Mouse (Mus musculus) liver, embryonic 16.5 days (tissue): ENCODE measurements at regions not wholly inside any gene's neighbourhood (a gene's known extent, or its start where the extent isn't known, plus 50 kb on each side); places are given as distances from the start of the nearest gene placed in this dataset.

Experiments
- ATAC-seq: fragments of 200-750 bp; cut with Nextera tagmentation; 2 replicates; pipeline ENCODE4 v1.8.0; 2017; ENCODE audit warnings: low read depth, mild to moderate bottlenecking, moderate number of reproducible peaks, moderate library complexity
- H3K27ac ChIP-seq: fragments of 300-500 bp; sonication (generic); 2 replicates; pipeline ENCODE4 v1.5.1; 2014; ENCODE audit warnings: mild to moderate bottlenecking, low read length
- H3K27me3 ChIP-seq: fragments of 300-500 bp; sonication (generic); 2 replicates; pipeline ENCODE4 v1.6.1; 2014; ENCODE audit warnings: low read depth, low read length, mixed read lengths; ENCODE audit not compliant: control insufficient read depth, insufficient read depth
- H3K36me3 ChIP-seq: fragments of 300-500 bp; sonication (generic); 2 replicates; pipeline ENCODE4 v1.6.1; 2014; ENCODE audit warnings: mild to moderate bottlenecking; ENCODE audit not compliant: control insufficient read depth, insufficient read depth
- H3K4me1 ChIP-seq: fragments of 300-500 bp; sonication (generic); 2 replicates; pipeline ENCODE4 v1.6.1; 2014; ENCODE audit warnings: low read depth, low read length, mixed read lengths; ENCODE audit not compliant: control insufficient read depth
- H3K4me2 ChIP-seq: fragments of 300-500 bp; sonication (generic); 2 replicates; pipeline ENCODE4 v1.6.1; 2014; ENCODE audit warnings: low read depth, low read length, mixed read lengths
- H3K4me3 ChIP-seq: fragments of 300-500 bp; sonication (generic); 2 replicates; pipeline ENCODE4 v1.5.1; 2014; ENCODE audit warnings: low read depth, mild to moderate bottlenecking, low read length
- H3K9ac ChIP-seq: fragments of 300-500 bp; sonication (generic); 2 replicates; pipeline ENCODE4 v1.6.1; 2014; ENCODE audit warnings: low read depth, low read length
- H3K9me3 ChIP-seq: fragments of 300-500 bp; sonication (generic); replicated peaks from 2 replicates; pipeline ENCODE4 v1.6.1; 2016; ENCODE audit warnings: low read length; ENCODE audit not compliant: control insufficient read depth
- WGBS: fragments of 180-500 bp; shearing (Covaris S2); extraction: QIAGEN DNeasy Blood & Tissue Kit; methylation state at CpG from one replicate; pipeline ENCODE4 v1.1.7; 2014; ENCODE audit not compliant: insufficient replicate concordance; 5-methylcytosine and 5-hydroxymethylcytosine counted together

DNA sequence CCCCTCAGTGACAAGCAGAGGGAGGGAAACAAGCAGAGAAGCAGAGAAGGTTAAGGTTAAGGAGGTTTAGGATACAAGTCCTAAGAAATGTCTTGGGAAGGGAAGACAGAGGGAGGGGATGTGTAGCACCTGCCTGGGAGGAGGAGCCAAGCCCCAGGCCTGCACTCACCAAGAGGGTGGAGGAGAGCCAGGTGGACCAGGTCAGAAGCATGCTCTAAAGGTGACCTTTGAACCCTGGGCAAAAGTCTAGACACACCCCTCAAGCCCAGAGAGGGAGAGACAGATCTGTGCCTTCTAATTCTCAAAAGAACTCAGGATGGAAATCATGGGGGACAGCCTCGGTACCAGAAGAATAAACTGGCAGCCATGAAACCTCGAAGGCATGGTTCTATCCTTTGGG, 54.4 kb upstream of the Calm2 start:
- no peak for ATAC-seq
- no peak overlapping the region for H3K4me2 ChIP-seq
- peaks cover 2% of the 10 kb centered on the region; the same call in 1 of the 2 replicates for H3K4me1 ChIP-seq
- no peak overlapping the region for H3K4me3 ChIP-seq
- H3K9ac ChIP-seq = no peak overlapping the region
- H3K27me3 ChIP-seq = no peaks in the 10 kb centered on the region
- no peaks in the 10 kb centered on the region for H3K9me3 ChIP-seq
- 40% methylated on average over 2 of the region's 2 CpGs for WGBS
- no peak overlapping the region for H3K27ac ChIP-seq
- H3K36me3 ChIP-seq = no peaks in the 10 kb centered on the region

DNA sequence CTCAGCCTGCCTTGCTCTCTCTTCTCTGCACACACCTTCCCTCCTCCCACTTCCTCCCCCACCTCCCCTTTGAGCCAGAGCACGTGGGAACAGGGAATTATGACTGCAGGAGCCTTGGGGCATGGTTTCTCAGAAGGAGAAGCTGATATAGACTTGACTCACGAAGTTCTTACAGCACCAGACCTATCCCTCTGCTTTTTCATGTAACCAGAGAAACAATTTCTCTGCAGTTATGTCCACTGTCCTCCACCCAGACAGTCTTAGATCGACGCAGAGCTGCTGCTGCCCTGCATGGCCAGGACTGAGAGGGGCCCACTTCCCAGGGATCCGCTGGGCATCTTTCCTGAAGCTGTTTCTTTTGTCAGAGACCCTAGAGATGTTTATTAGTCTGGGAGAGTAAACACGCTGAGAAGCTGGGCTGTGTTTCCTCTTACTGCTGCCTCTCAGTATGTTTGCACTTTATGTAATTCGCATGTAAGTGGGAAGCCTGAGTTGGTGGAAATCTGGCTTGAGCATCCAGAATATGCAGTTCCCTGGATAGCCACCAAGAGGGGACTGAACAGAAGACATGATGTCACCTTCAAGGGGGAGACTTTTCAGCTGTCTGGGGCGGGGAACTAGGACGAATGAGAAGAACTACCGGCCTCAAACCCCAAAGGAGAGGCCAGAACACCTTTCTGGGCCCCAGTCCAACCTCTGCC, 55.1 kb upstream of the Calm2 start:
- no peak for ATAC-seq
- H3K4me2 ChIP-seq = no peak overlapping the region
- H3K4me1 ChIP-seq = peaks cover 2% of the 10 kb centered on the region; the same call in 1 of the 2 replicates
- H3K9me3 ChIP-seq = no peaks in the 10 kb centered on the region
- 39% methylated on average over 10 of the region's 10 CpGs for WGBS
- H3K4me3 ChIP-seq = no peak overlapping the region
- no peak overlapping the region for H3K9ac ChIP-seq
- no peaks in the 10 kb centered on the region for H3K36me3 ChIP-seq
- H3K27me3 ChIP-seq = no peaks in the 10 kb centered on the region
- H3K27ac ChIP-seq = no peak overlapping the region

DNA sequence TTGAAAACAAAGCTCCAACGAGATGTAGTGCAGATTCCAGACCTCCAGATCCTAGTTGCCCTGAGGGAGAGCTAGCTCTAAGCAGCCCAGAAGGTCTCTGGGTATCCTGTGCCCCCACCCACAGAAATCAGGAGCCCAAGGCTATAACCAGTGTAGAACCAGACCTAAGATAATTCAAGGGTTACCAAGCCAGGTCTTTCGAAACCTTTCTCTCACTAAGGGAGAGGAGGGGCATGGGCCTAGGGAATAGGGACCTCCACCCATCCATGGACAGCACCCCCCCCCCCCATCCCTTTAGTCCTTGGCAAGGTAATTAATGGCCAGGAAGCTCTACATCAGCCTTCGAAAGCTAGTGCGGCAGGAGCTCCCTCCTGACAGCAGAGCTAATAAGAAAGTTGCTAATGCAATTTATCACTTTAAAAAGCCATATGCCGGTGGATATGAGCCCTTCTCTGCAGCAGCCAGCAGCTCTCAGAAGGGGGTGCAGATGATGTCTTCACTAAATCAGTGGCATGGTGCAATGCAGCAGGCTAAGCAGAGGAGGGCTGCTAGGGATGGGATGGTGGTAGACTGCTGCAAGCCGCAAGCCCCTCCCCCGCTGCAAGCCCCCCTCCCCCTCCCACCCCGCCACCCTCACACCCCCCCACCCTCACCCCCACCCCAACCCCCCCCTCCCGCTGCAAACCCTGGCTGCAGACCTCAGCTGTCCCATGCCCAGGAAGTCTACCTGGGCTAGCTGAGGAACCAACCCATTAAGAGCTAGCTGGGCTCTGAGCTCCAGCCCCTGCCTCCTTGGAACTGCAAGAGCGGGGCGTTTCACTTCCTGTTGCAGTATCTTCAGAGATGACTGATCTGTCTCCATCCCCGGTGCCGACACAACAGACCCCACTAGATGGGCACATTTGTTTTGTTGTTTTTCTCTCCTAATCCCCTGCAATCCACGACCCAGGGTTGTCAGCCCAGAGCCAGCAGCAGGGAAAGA, 55.9 kb upstream of the Calm2 start:
- ATAC-seq = no peak
- no peak overlapping the region; the same call in 1 of the 2 replicates for H3K4me2 ChIP-seq
- no peaks in the 10 kb centered on the region for H3K36me3 ChIP-seq
- H3K27ac ChIP-seq = no peak overlapping the region
- 27% methylated on average over 12 of the region's 14 CpGs for WGBS
- H3K4me3 ChIP-seq = no peak overlapping the region
- H3K9ac ChIP-seq = no peak overlapping the region
- H3K4me1 ChIP-seq = peaks cover 2% of the 10 kb centered on the region; the same call in 1 of the 2 replicates
- H3K27me3 ChIP-seq = no peaks in the 10 kb centered on the region
- no peaks in the 10 kb centered on the region for H3K9me3 ChIP-seq

DNA sequence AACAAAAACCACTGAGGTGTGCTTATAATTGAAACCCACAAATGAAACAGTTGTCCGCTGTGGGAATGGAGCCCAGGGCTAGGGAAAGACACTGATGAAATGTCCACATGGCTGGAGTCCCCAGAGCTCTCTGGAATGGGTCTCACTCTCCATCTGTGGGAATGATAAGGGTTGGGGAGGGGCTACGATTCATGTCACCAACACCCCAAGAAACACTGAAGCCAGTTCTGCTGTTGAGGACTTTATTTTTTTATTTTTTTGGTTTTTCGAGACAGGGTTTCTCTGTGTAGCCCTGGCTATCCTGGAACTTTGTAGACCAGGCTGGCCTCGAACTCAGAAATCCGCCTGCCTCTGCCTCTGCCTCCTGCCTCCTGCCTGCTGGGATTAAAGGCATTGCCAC, 56.8 kb upstream of the Calm2 start:
- H3K36me3 ChIP-seq = no peaks in the 10 kb centered on the region
- peaks cover 2% of the 10 kb centered on the region; the same call in 1 of the 2 replicates for H3K4me1 ChIP-seq
- H3K27me3 ChIP-seq = no peaks in the 10 kb centered on the region
- H3K4me2 ChIP-seq = no peak overlapping the region
- H3K9me3 ChIP-seq = no peaks in the 10 kb centered on the region
- no peak for ATAC-seq
- no peak overlapping the region for H3K27ac ChIP-seq
- H3K9ac ChIP-seq = no peak overlapping the region
- H3K4me3 ChIP-seq = no peak overlapping the region
- WGBS = 51% methylated on average over 5 of the region's 5 CpGs

DNA sequence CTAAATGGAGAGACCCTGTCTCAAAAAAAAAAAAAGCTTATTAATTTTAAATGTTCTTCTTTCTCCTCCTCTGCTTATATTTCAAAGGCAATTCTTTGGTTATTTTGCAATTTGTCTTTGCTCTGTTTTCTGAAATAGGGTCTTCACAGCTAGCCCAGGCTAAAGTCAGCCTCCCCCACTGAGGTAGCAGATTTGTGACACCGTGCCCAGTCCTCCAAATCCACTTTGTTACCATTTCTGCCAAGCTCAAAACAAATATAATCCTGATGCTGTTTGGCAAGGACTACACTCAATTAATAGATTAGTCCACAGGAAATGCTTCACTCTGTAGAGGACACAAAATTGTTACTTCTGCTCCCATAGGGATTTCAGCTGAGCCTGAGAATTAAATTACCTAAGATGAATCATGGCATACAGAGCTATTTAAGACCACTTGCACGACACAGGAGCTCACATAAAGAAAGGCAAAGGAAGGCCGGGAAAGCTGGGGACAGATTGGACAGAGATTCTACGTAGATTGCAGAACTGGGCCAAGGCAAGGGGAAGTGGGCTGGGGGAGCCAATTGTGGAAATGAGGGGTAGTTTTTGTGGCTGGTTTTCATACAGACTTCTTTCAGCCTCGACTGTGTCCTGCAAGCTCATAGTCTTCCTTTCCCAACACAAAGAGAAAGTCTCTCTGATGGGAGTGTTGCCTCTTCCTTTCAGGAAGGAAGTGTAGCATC, 58.4 kb upstream of the Calm2 start:
- no peak for ATAC-seq

DNA sequence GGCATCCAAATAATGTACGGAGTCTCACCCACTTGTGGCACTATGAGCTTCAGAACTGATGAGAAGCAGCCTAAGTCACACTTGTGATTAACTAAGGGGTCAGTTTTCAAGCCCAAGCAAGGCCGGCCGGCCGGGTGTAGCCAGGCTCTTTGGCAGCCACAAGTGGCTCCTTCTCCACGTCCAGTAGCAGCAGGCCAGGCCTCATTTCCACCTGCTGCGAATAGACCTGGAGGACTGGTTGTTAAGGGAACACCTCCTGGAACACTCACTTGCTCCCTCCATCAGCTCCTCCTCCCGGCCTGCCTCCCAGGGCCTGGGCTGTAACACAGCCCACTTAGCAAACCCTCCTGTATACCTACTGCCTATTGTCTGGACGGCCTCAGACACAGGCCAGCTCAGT, 61.1 kb upstream of the Calm2 start:
- peaks cover 2% of the 10 kb centered on the region for H3K4me1 ChIP-seq
- no peak overlapping the region for H3K4me2 ChIP-seq
- 66% methylated on average over 8 of the region's 8 CpGs for WGBS
- no peaks in the 10 kb centered on the region for H3K36me3 ChIP-seq
- H3K9me3 ChIP-seq = no peaks in the 10 kb centered on the region
- no peak overlapping the region for H3K27ac ChIP-seq
- H3K27me3 ChIP-seq = no peaks in the 10 kb centered on the region
- H3K4me3 ChIP-seq = no peak overlapping the region
- no peak overlapping the region for H3K9ac ChIP-seq
- ATAC-seq = no peak

More for the DNA sequence above, 58.4 kb upstream of the Calm2 start:
- H3K4me1 ChIP-seq = peaks cover 2% of the 10 kb centered on the region; the same call in 1 of the 2 replicates
- no peaks in the 10 kb centered on the region for H3K27me3 ChIP-seq
- H3K4me2 ChIP-seq = no peak overlapping the region
- no peak overlapping the region for H3K4me3 ChIP-seq
- H3K9ac ChIP-seq = no peak overlapping the region
- WGBS = 37% methylated on average over 5 of the region's 5 CpGs
- H3K9me3 ChIP-seq = no peaks in the 10 kb centered on the region
- no peaks in the 10 kb centered on the region for H3K36me3 ChIP-seq
- no peak overlapping the region for H3K27ac ChIP-seq

DNA sequence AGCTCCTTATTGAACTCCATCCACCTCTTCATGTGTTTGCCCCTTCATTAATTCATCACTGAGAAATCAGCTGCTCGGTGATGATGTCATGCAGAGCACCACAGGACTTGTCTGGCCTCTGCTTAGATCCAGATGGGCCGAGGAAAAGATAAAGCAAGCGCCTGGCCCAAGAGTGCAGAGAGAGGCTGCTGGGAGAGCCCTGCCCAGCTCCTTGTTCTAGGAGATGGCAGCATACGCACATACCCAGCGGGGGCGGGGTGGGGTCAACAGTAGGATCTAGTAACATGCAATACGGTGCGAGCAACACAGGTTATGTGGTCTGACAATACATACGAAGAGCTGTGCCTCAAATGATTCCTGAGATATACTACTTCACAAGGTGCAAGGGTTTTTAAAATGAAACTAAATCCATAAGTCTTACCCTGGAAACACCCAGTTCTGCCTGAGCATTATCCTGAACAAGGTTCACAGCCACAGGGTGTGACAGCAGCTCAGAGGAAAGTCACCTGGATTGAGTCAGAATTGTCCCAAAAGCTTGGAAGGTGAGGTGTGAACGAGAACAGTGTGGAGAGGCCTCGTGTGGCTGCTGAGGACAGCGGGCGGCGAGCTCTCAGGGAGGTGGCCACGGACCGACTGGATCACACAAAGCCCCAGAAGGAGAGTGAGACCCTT, 62.0 kb upstream of the Calm2 start:
- no peaks in the 10 kb centered on the region for H3K9me3 ChIP-seq
- H3K27me3 ChIP-seq = no peaks in the 10 kb centered on the region
- H3K4me2 ChIP-seq = no peak overlapping the region
- H3K4me3 ChIP-seq = no peak overlapping the region
- H3K27ac ChIP-seq = no peak overlapping the region
- H3K36me3 ChIP-seq = no peaks in the 10 kb centered on the region
- H3K4me1 ChIP-seq = peaks cover 6% of the 10 kb centered on the region
- no peak overlapping the region for H3K9ac ChIP-seq
- WGBS = 70% methylated on average over 16 of the region's 16 CpGs
- no peak for ATAC-seq

DNA sequence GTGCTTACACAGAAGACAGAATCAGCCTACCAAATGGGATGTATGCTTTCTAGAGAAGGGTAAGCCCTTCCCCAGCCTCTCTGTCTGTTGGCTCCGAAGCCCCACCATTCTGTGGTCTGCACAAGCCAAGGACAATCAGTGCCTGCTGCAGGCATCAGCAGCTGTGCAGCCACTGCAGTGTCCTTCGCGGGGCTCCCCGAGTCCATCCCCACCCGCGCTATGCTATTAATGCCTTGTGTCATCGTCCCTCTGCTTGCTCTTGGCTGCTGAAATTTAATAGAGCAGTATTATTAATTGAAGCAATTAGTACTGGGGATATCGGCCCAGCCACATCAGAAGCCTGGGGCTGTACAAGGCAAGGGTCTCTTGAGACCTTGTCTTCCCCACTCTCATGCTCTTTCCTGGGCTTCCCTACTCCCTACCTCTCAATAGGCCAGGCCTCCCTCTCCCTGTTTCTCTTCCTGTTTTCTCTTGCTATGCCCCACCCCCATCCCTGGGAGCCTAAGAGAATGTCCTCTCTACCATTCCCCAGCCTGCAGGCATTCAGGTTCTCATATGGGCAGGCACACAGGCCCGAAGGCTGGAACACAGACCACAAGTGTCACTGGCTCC, 65.4 kb upstream of the Calm2 start:
- 78% methylated on average over 9 of the region's 9 CpGs for WGBS
- H3K36me3 ChIP-seq = no peaks in the 10 kb centered on the region
- no peak overlapping the region for H3K4me3 ChIP-seq
- H3K4me1 ChIP-seq = peaks cover 15% of the 10 kb centered on the region
- H3K9me3 ChIP-seq = no peaks in the 10 kb centered on the region
- H3K27ac ChIP-seq = no peak overlapping the region
- no peaks in the 10 kb centered on the region for H3K27me3 ChIP-seq
- no peak overlapping the region for H3K4me2 ChIP-seq
- ATAC-seq = no peak
- H3K9ac ChIP-seq = no peak overlapping the region
